Mouse (Mus musculus): Measurements from ENCODE around the gene Gbp5. TPM values are rescaled to one million over a fixed set of nuclear protein-coding genes. Genes with fewer than 3 reads are reported as not detected.

Gene Gbp5
- polyA plus RNA-seq (2016; fragmentation: Nextera tagmentation; extraction: Ambion mirVana), result not detected in 2 replicates

DNA sequence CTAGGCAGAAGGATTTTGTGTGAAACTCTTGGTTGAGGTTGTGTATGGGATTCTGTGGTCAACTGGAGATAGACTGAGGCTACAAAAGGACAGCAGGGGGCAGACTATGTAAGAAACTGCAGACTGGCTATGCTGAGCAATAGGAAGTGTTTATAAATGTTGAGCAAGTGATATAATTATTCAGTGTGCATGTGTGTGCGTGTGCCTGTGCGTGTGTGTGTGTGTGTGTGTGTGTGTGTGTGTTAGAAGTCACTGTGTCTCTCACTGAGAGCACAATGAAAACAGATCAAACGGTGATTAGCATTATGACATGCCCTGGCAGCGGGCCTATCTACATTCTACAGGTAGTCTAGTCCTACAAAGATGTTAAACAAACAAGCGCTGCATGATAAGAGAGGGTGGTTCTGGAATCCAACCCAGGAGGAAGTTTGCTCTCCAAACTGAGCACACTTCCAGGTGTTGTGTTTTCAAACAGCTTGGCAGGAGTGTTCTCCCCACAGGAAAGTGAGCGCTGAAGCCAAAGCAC lies at the start of gene Gbp5:
Gbp5 (plus strand) TSS at position 443 of the 526 bp plus-strand sequence.
- no peak within 1 kb of the TSS for H3K27ac ChIP-seq (replicated peaks)
- H3K4me3 ChIP-seq, result no peak within 1 kb of the TSS
- H3K27me3 ChIP-seq (ENCODE audit: low read depth, poor library complexity, severe bottlenecking), result no peaks in the 10 kb centered on the region
- 81% methylated on average over 6 of the region's 6 CpGs for WGBS
- DNase-seq (ENCODE audit: low spot score), result no peak
- no peaks in the 10 kb centered on the region for H3K4me1 ChIP-seq
- no peaks in the 10 kb centered on the region for H3K36me3 ChIP-seq
- no peaks in the 10 kb centered on the region for H3K9me3 ChIP-seq (replicated peaks)

DNA sequence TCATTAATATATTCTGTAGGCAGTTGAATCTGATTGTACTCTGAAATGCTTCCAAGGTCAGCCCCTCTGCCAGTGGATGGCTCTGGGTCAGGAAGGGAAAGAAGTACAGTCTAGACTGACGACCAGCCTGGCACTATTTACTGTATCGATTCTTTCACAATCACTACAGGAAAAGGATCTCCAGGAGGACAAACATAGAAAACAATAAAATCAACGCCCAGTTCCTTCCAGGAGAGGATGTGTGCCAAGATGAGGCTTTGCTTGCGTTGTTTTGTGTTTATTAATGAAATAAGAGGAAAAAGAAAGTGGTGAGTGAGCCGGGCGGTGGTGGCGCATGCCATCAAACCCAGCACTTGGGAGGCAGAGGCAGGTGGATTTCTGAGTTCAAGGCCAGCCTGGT lies 39.6 kb upstream of the Gbp5 start:
- 88% methylated on average over 7 of the region's 7 CpGs for WGBS
- Histone ChIP-seq H3K9me3 (replicated peaks) (no peaks in the 10 kb centered on the region), H3K4me1 (no peaks in the 10 kb centered on the region), H3K4me3 (no peak overlapping the region), H3K27ac (replicated peaks) (no peak overlapping the region), H3K36me3 (no peaks in the 10 kb centered on the region), H3K27me3 (ENCODE audit: low read depth, poor library complexity, severe bottlenecking) (no peaks in the 10 kb centered on the region)
- no peak for DNase-seq (ENCODE audit: low spot score)

DNA sequence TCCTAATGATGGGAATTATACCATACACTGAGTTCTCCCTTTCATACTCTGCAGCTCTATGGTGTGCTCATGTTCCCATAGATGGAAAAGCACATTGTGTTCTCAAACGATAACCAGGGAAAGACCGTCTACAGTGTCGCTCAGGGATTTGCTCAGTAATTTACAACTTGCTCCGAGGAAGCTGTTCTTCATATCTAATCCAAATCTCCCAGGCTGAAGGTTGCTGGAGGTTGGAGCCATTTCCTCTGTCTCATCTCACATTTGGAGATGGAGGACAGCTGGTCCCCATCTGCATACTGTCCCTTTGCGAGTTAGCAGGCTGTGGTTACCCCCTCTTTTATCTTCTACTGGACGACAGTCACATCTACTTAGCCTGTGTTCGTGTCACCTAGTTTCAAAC lies 34.5 kb upstream of the Gbp5 start:
- H3K27ac ChIP-seq (replicated peaks), result no peak overlapping the region
- H3K36me3 ChIP-seq, result no peaks in the 10 kb centered on the region
- H3K27me3 ChIP-seq (ENCODE audit: low read depth, poor library complexity, severe bottlenecking), result no peaks in the 10 kb centered on the region
- no peaks in the 10 kb centered on the region for H3K9me3 ChIP-seq (replicated peaks)
- no peaks in the 10 kb centered on the region; the same call in 1 of the 2 replicates for H3K4me1 ChIP-seq
- no peak for DNase-seq (ENCODE audit: low spot score)
- 88% methylated on average over 7 of the region's 7 CpGs for WGBS
- no peak overlapping the region for H3K4me3 ChIP-seq

DNA sequence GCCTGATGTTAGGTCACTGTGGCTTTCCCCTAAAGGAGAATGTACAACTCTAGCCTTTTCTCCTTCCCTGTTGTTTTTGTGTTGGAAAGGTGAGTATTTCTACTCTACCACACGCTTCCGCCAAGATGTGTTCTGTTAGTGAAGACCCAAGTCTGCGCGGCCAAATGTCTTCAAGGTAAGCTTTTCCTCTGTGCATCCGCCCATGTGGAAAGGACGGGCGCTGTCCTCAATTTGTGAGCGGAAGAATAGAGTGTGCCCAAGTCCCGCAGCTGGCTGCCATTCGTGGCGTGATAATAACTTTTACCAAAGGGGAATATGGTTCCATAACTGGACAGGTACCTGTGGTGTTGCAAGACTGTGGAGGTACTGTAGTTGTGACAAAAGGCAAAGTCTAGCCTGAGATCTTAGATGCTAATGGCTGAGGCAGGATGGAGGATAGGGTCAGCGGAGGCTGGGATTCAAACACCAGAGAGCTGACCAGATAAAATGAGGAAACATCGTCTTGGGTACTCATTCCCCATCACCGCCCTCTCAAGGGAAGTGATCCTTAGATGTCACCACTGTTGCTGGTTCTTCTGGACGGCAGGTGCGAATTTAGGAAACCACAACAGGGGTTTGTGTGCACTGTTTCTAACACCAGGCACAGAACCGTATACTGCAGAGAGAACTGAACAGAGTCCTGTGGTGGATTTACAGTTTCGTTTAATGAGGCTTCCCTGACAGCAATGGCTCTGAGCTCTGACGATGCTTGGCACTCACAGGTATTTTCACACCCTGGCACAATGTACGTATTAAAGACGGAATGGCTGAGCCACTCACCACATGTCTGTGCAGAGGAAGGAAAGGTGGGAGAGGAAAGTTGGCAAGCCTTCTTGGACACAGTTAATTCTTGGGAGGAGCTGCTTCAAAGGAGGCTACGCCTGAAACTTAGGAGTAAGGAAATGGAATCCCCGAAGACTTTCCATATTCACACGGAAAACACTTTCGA lies 30.7 kb upstream of the Gbp5 start:
- Histone ChIP-seq H3K27me3 (ENCODE audit: low read depth, poor library complexity, severe bottlenecking) (no peaks in the 10 kb centered on the region), H3K27ac (replicated peaks) (no peak overlapping the region), H3K4me1 (no peaks in the 10 kb centered on the region; the same call in 1 of the 2 replicates), H3K36me3 (no peaks in the 10 kb centered on the region), H3K9me3 (replicated peaks) (no peaks in the 10 kb centered on the region), H3K4me3 (no peak overlapping the region)
- 93% methylated on average over 25 of the region's 25 CpGs for WGBS
- DNase-seq (ENCODE audit: low spot score), result no peak

DNA sequence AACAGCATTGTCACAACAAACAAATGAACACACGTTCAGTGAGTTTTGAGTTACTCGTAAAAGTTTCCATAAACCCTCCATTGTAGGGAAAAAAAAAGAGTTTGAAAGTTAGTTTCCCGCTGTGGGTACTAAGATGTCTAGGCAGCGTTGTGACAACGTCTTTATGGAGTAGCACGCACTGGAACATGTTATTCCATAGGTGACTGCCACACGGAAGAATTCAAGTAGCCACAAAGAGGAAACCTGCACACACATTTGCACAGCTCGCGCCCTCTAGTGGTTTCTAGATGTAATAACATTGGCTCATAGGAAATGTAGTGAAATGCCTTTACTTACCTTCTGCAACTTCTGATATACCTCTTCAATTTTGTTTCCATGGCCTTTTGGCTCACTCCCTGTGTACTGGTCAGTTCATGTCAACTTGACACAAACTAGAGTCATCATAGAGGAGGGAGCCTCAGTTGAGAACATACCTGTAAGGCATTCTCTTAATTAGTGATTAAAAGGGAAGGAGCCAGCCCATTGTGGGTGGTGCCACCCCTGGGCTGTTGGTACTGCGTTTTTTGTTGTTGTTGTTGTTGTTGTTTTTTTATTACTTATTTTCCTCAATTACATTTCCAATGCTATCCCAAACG lies 19.3 kb upstream of the Gbp5 start:
- Histone ChIP-seq H3K27ac (replicated peaks) (no peak overlapping the region), H3K4me3 (no peak overlapping the region), H3K36me3 (no peaks in the 10 kb centered on the region), H3K4me1 (no peaks in the 10 kb centered on the region), H3K9me3 (replicated peaks) (no peaks in the 10 kb centered on the region), H3K27me3 (ENCODE audit: low read depth, poor library complexity, severe bottlenecking) (no peaks in the 10 kb centered on the region)
- WGBS, result 33% methylated on average over 11 of the region's 11 CpGs
- DNase-seq (ENCODE audit: low spot score), result peak; percentile 28

DNA sequence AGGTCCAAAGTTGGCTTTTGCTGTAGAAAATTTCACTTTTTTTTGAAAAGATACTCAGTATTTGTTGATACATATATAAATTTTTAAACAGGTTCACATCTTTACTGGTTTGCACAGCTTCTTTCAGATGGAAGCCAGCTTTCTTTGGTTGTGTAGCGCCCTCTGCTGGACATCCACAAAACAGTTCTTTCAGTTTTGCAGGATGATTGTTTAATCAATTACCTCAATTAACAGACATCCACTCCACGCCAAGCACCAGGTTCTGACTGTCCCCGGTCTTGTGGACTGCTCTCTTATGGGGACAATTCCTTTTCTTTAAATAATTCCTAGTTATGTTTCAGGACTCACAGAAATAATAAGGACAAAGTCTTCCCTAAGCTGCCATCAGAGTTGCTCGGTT lies 17.9 kb upstream of the Gbp5 start:
- no peaks in the 10 kb centered on the region for H3K36me3 ChIP-seq
- H3K4me1 ChIP-seq, result no peaks in the 10 kb centered on the region
- DNase-seq (ENCODE audit: low spot score), result peak; percentile 64
- no peaks in the 10 kb centered on the region for H3K27me3 ChIP-seq (ENCODE audit: low read depth, poor library complexity, severe bottlenecking)
- no peaks in the 10 kb centered on the region for H3K9me3 ChIP-seq (replicated peaks)
- H3K27ac ChIP-seq (replicated peaks), result no peak overlapping the region
- no peak overlapping the region for H3K4me3 ChIP-seq
- 30% methylated on average over 4 of the region's 4 CpGs for WGBS

DNA sequence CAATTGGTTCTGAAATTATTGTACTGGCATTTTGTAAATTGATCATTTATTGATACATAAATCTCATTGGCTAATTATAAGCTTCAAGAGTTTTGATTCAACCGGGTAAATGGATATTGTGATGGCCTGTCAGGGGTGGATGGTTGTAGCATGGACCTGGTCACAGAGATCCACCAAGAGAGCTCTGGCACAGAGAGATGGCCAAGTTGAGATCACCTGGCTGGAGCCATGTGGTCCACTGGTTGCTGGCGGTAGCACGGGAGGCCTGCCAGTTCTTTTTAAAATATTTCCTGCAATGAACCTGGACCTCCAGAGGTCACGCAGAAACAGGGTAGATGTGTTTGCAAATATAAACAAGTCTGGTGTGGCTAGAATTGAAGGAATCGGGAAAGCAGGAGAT lies 15.9 kb upstream of the Gbp5 start:
- DNase-seq (ENCODE audit: low spot score), result no peak
- no peak overlapping the region for H3K27ac ChIP-seq (replicated peaks)
- no peaks in the 10 kb centered on the region for H3K9me3 ChIP-seq (replicated peaks)
- H3K4me1 ChIP-seq, result no peaks in the 10 kb centered on the region
- no peaks in the 10 kb centered on the region for H3K27me3 ChIP-seq (ENCODE audit: low read depth, poor library complexity, severe bottlenecking)
- H3K36me3 ChIP-seq, result no peaks in the 10 kb centered on the region
- WGBS, result 84% methylated on average over 5 of the region's 5 CpGs
- H3K4me3 ChIP-seq, result no peak overlapping the region

DNA sequence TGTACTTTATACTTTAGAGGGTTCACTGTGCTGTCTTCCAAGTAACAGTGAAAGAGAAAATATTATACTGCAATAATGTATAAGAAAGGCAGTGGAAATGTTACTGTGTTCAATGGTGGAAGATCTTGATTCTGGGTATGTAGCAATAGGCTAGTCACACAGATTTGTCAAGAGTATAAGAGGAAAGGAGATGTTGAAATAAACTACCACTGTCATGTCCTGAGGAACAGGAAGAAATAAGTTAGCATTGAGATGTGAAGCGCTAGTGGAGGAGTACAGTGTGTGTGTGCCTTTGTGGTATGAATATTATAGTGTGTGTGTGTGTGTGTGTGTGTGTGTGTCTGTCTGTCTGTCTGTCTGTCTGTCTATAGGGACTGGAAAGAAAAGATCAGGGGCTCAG lies 15.4 kb upstream of the Gbp5 start:
- WGBS, result 98% methylated on average over 1 of the region's 1 CpGs
- Histone ChIP-seq H3K4me1 (no peaks in the 10 kb centered on the region), H3K36me3 (no peaks in the 10 kb centered on the region), H3K27me3 (ENCODE audit: low read depth, poor library complexity, severe bottlenecking) (no peaks in the 10 kb centered on the region), H3K9me3 (replicated peaks) (no peaks in the 10 kb centered on the region), H3K4me3 (no peak overlapping the region), H3K27ac (replicated peaks) (no peak overlapping the region)
- DNase-seq (ENCODE audit: low spot score), result no peak

DNA sequence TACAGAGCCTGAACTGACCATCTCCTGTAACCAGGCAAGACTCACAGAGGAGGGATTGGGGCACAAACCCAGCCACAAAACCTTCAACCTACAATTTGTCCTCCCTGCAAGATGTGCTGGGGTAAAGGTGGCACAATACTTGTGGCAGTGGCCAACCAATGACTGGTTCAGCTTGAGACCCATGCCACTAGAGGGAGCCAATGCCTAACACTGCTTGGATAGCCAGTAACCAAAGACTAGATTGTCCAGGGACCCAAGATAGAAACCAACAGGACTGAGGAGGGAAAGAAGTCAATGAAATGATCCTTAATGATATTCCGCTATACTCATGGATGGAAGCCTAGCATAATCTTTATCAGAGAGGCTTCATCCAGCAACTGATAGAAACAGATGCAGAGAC lies 3.3 kb upstream of the Gbp5 start:
- no peaks in the 10 kb centered on the region for H3K9me3 ChIP-seq (replicated peaks)
- H3K27ac ChIP-seq (replicated peaks), result no peak overlapping the region
- no peaks in the 10 kb centered on the region for H3K36me3 ChIP-seq
- WGBS, result 58% methylated on average over 1 of the region's 1 CpGs
- H3K4me1 ChIP-seq, result no peaks in the 10 kb centered on the region
- no peaks in the 10 kb centered on the region for H3K27me3 ChIP-seq (ENCODE audit: low read depth, poor library complexity, severe bottlenecking)
- peak; percentile 59 for DNase-seq (ENCODE audit: low spot score)
- no peak overlapping the region for H3K4me3 ChIP-seq

DNA sequence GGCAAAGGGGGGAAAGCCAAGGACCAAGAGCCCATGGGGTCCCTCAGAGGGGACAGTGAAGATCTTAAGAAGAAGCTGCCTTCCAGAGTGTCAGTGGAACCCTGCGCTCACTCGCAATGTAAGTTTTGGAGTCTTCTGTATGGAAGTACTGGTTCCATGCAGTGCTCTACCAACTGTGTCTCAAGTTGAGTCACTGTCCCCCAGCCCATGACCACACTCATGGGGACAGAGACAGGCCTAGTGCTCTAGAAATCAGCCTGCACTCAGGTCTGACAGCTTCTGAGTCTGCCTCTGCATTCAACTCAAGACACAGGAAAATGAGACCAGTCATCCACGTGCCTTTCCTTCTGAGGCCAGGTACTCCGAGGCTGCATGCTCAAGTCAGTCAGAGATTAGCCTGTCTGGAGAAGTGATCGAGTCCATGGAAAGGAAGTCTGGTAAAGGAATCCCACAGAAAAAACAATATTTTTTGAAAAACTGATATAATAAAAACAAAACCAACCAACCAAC lies 1.4 kb downstream of the Gbp5 start:
- H3K36me3 ChIP-seq, result no peaks in the 10 kb centered on the region
- H3K4me1 ChIP-seq, result no peaks in the 10 kb centered on the region
- no peak for DNase-seq (ENCODE audit: low spot score)
- no peaks in the 10 kb centered on the region for H3K27me3 ChIP-seq (ENCODE audit: low read depth, poor library complexity, severe bottlenecking)
- H3K9me3 ChIP-seq (replicated peaks), result no peaks in the 10 kb centered on the region
- no peak overlapping the region for H3K4me3 ChIP-seq
- WGBS, result 89% methylated on average over 5 of the region's 5 CpGs
- H3K27ac ChIP-seq (replicated peaks), result no peak overlapping the region

DNA sequence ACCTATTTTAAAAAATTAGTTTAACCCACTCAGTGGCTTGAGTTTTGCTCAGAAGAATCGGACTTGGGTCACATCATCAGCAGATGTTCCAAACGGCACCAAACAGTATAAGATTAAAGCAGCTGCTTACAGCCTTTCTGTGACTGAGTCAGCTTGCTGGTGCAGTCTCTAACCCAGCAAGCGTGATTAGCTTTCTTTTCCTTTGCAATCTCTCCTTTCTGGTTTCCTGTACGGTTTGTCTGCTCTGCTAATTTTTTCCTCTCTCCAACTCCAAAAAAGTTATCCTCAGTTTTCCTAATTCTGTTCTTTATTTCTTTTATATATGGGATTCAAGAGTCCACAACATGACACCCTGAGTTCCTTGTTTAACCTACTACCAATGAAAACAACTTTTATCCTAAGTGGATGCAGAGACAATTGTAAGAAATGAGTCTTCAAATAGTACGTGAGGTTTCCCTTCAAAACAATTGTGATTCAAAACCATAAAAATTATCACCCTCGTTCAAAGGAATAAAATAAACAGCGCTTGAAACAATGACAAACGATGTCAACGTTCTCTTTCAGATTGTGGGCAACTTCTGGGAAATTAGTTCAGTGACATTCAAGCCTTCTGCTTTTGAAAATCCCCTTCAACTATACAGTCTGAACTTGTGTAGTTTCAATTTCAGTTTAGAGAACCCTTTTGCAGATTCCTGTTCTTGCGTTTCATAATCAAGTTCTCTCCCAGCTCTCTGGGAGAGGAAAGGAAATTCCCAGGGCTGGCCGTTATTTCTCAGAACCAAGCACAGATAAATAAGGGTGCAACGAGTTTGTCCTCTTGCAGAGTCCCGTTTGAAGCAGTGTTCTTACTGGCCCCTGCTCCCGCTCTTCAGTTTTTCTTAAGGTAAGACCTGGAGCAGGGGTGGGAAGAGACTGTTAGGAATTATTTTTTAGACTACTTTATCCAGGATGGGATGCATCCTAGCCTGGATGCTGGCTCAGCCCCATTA lies 2.6 kb downstream of the Gbp5 start:
- H3K36me3 ChIP-seq, result no peaks in the 10 kb centered on the region
- no peak for DNase-seq (ENCODE audit: low spot score)
- no peak overlapping the region for H3K4me3 ChIP-seq
- 82% methylated on average over 14 of the region's 14 CpGs for WGBS
- no peak overlapping the region for H3K27ac ChIP-seq (replicated peaks)
- no peaks in the 10 kb centered on the region for H3K4me1 ChIP-seq
- no peaks in the 10 kb centered on the region for H3K9me3 ChIP-seq (replicated peaks)
- no peaks in the 10 kb centered on the region for H3K27me3 ChIP-seq (ENCODE audit: low read depth, poor library complexity, severe bottlenecking)
